Mouse (Mus musculus) CH12F3 (cell line): ENCODE data around the gene Gm21983.

Experiments used
- in situ Hi-C: fragments of 300-500 bp; cut with MboI; formaldehyde crosslinking; loops from 2 replicates; pipeline ENCODE4 v1.14.3; 2020; ENCODE audit warnings: low sequenced_read_pairs

Gene Gm21983

GRCm38 (mm10) chr7:27189271-27189931 is 8.5 kb upstream of the Gm21983 start:
- in situ Hi-C loops: no loop called here

DNA sequence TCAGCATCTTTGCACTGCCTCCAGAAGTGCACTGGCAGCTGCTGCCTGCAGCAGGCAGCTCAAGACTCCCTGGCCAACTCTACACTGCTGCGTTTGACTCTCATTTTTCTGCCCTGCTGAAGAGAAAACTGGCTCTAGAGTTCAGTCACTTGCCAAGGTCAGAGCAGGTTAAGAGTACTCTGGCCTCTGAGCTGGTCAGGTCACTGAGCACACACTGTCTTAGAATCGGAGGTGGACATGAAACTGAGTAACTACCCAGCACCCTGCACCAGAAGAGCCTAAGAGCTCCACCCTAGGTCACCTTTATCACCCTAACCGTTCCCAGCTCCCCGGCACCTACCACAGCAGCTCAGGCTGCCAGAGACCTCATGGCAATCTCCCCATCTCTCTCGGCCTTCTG is 5.1 kb upstream of the Gm21983 start:
- in situ Hi-C loops: no loop called here

DNA sequence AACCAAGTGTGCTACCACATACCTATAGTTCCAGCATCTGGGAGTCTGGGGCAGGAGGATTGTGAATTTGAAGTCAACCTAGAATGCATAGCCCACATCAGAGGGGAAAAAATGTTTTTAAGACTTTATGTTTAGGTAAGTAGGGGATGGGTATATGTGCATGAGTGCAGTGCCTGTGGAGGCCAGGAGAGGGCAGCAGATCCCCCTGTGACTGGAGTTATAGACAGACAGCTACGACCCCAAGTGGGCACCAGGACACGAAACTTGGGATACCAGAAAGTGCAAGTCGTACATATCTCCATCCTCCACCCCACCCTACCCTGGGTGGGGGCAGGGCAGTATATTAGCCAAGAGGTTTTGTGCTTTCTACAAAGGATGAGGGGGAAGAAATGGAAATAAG is 4.1 kb upstream of the Gm21983 start:
- in situ Hi-C loops: no loop called here

- in situ Hi-C loops: no loop called here
Measured at GRCm38 (mm10) chr7:27182498-27182897, 1.6 kb upstream of the Gm21983 start.

- in situ Hi-C loops: no loop called here
Measured at GRCm38 (mm10) chr7:27180036-27180435, 850 bp downstream of the Gm21983 start.

- in situ Hi-C loops: no loop called here
Measured at GRCm38 (mm10) chr7:27179217-27179918, 1.5 kb downstream of the Gm21983 start.

- in situ Hi-C loops: no loop called here
Measured at GRCm38 (mm10) chr7:27178324-27179216, 2.3 kb downstream of the Gm21983 start, which contains the start of gene Rab4b. Gene Rab4b (minus strand): TSS chr7:27178896.

- in situ Hi-C loops: no loop called here
Measured at GRCm38 (mm10) chr7:27177942-27178323, 3.0 kb downstream of the Gm21983 start.

DNA sequence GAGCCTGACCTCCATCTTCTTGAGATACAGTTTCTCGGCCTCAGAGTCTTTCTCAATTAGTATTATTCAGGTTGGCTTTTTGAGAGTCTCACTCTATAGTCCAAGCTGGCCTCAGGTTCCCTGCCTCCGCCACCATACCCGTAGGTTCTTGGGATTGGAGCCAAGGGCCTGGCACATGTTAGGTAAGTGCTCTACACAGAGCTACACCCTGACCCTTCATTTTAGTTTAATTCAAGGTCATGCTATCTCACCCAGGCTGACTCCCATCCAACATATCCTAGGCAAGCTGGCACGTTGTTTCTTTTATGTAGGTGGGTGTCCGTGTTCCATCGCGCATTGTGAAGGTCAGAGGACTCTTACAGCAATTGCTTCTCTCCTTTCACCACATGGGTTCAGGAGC is 6.0 kb downstream of the Gm21983 start:
- in situ Hi-C loops: no loop called here

- in situ Hi-C loops: no loop called here
Measured at GRCm38 (mm10) chr7:27174496-27174895, 6.4 kb downstream of the Gm21983 start.

- in situ Hi-C loops: no loop called here
Measured at GRCm38 (mm10) chr7:27170981-27171380, 9.9 kb downstream of the Gm21983 start.

DNA sequence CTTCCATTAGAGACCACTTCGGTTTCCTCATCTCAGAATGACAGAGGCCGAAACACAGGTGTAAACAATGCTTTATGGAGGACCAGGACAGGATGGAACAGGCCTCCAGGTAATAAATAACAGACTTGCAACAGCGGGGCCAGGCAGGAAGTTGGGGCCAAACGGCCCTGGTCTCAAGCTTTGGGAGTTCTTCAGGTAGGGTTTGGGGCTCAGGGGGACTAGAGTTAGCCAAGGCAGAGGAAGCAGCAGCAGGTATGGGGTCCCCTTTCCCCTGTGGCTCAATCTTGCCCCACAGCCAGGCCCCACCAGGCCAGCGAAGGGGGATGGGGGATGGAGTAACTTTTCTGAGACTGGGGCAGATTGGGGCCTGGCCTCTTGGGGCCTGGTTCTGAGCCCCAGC is 12.5 kb downstream of the Gm21983 start:
- in situ Hi-C loops: no loop called here

DNA sequence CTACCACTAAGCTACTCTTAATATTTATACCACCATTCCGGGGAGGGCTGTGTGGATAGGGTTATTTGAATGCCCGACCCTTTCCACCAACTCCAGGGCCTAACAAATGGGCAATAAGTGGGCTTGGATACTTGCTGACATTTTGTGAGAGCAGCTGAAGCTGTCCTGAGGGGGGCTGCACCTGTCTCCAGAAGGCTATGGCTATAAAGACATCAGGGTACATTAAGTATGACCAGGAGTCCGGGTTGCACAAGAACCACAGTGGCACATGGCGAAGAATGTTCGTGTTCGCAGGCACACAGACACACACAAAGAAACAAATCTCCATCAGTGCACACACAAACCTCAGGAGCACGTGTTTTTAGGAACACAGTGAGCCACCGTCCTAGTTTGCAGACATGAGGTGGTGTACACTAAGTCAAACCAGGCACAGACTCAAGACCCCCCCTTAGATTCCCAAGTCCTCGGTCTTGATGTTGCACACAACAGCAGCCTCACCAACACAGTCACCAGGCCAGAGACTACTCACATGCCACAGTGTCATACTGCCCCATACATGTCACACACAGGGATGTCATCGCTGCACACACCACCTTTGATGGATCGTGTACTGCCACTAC is 13.3 kb downstream of the Gm21983 start:
- in situ Hi-C loops: no loop called here

DNA sequence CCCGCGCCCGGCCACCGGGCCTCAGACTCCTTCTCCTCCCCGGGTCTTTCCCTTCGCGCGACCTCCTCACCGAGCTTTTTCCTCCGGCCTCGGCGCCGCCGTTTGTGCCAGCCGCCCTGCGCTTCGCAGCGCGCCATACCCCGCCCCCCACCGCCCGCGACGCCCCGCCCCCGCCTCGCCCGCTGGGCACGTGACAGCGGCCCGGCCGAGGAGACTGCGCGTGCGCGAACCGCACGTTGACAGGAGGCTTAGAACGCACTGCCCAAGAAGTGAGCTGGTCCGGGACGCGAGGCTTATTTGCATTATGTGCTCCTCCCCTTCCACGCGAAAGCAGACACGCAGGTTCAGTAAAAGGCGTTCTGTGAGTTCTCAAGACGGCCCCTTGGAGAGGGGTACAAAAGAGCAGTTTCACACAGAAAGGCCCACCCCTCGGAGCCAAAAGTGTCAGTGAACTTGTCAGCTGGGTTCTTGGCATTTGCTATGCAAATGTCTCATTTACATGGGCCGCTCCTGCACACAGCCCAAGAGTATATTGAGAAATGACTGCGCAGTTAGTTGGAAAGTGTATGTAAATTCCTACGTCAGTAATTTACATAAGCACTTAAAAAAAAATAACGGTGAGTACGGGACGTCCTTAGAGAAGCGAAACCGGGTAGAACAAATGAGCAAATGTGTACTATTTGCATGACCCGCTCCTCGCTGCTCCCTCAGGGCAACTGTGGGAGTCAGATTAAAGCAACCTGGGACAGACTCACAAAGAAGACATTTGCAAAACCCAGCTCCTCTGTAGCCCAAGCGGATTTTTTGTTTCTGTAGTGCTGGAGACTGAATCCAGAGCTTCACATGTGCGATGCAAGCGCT is 14.0 kb downstream of the Gm21983 start, which contains the start of gene Egln2:
Gene Egln2 (minus strand): TSS at position 189 of the 861 bp plus-strand sequence.
- in situ Hi-C loops: no loop called here

- in situ Hi-C loops: no loop called here
Measured at GRCm38 (mm10) chr7:27166229-27166613, 14.7 kb downstream of the Gm21983 start.

DNA sequence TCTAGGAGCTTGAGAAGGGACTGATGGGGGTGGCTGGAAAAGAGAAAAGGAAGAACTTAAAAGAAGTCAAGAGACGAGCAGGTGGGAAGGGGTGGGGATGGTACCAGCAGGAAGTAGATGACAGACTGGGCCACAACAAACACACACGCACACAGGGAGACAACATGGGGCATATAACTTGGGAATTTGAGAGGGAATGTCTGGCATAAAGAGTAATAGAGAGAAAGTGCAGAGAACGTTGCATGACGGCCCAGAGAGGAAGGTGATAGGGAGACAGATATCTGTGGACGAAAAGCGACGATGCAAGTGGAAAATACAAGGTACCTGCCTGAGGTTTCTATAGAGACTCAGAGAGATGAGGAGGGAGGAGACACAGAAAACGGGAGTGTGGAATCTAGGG is 15.2 kb downstream of the Gm21983 start:
- in situ Hi-C loops: no loop called here

DNA sequence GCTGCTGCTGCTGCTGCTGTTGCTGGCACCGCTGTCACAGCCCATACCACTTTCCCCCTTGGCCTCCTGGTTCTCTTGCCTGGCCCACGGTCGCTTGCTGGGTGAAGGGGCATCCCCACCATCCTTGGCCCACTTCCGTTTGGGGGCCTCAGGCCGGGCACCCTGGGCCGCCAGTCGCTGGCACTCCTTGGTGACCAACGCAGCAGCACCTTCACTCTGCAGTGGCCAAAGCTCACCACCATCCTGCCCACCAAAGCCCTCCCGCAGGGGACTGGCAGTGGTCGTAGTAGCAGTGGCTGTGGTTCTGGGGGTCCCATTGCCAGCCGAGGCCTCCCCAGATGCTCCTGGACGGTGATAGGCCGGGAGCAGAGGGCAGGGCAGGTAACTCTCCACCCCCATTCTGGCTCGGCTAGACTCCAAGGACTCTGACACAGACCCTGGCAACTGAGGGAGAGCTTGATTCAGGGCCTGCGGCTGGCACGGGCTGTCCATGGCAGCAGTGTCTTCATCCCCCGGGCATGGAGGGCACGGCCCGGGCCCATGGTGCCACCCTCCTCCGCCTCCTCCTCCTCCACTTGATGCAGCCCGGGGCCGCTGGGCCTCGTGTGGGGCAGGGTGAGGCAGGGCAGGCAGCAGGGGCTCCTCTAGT is 15.8 kb downstream of the Gm21983 start:
- in situ Hi-C loops: no loop called here

GRCm38 (mm10) chr7:27164112-27164947 is 16.6 kb downstream of the Gm21983 start:
- in situ Hi-C loops: no loop called here

DNA sequence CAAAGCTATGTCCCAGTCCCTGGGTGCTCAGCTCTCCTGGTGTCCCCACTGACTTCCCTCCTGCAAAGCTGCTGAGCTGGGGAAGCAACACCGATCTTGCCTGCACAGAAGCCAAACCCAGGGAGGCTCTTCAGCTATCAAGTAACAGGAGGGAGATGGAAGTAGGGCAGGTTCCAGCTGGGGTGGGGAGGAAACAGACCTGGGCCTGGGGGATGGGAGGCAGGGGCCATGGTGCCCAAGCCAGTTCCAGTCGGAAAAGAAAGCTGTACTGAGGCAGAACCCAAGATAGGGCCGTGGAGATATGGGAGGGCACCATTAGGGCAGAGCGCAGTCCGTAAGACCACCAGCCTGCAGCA is 17.5 kb downstream of the Gm21983 start:
- in situ Hi-C loops: no loop called here
